Mouse (Mus musculus): ENCODE results near the gene Prrt2.

Gene Prrt2

DNA sequence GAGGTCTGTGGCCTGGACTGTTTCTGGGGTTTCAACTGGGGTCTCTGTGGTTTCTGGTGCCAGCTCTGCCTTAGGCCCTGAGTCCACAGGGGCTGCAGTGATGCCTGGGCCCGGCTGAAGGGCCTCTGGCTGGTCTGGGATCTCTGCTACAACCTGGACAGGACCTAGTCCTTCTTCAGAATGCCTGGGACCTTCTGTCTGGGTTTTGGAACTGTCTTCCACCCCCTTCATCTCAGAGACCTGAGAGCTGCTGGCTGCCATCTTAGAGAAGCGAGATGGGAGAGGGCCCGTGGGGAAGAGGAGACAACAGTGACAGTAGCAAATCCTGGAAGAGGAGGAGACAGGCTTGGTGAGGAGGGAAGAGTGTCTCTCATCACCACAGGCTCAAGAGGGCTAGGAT lies 980 bp downstream of the Prrt2 start:
- DNase-seq (ENCODE audit: low spot score in 2 of 2), result no peak

DNA sequence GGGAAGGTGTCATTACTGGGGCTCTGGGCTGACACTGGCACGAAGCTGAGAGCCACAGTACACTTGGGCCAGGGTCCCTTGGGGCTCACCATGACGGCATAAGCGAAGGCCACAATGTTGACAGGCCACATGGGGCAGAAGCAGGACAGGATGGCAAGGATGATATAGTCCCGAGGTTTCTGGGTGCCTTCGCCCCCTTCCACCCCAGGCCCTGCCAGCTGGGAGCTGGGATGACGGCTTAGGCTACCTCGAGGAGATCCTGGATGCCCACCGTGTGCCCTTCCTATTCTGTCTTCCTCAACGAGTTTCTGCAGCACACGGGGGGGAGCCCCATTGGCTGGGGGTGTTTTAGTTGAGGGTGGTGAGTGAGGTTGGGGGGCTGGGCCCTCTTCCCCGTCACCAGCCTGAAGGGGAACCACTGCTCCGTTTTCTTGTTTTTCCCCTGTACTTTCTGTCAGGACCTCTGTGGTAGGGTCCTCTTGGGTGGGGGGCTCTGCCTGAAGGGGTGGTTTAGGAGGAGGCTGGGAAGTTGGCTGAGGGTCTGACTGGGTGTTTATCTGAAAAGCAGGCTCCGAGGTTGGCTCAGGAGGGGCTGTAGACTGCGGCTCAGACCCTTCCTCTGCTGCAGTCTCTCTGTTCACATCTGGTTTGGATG lies 1.6 kb downstream of the Prrt2 start:
- DNase-seq (ENCODE audit: low spot score in 2 of 2), result no peak

DNA sequence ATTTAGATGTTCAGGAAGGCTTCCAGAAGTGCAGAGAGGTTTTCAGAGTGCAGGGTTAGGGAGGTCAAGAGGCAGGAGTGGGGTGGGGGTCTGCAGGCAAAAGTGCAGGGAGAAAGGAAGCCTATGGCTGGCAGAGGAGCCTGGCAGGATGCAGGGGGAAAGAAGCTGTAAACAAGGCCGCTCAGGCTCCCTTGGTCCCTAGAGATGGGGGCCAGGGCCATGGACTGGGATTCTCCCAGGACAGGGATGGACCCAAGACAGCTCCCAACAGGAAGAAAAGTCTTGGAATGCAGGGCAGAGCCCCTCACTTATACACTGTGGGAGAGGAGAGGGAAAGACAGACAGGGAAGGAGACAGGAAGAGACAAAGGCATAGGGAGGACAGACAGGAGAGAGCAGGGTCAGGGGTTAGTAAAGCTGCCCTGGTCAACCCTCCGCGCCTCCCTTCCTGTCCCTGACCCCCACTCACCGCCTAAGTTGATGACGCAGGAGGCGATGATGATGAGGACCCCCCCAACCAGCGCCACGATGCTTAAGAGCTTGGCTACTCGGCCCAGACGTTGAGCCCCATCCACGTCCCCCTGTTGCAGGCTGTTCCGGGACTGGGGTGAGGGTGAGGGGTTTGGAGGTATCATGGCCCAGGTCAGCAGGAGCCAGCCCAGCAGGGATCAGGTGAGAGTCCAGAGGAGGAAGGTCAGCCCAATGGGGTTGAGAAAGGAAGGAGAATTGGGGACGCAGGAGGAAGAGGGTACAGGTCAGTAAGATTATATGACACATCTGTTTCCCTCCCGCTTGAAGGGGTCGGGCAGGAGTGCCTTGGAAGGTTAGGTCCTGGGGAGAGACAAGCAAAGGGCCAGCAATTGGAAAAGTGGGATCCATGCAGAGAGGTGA lies 2.4 kb downstream of the Prrt2 start:
- no peak for DNase-seq (ENCODE audit: low spot score in 2 of 2)

DNA sequence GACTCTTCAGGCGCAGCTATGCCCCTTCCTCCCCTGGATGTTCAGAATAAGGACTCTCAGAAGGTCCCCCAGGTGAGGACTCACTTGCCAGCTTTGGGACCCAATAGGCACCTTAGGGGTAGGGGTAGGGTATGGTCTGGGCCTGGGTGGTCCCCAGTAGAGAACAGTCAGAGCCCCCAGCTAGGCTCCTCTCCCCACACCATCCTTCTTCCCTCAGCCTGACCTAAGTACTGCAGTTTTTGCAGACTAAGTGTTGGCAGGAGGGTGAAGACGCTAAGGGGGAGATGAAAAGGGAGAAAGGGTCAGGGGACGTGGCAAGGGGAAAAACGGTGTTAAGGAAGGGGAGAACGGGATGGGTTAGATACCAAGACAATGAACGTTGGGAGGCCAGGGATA lies 3.1 kb downstream of the Prrt2 start:
- DNase-seq (ENCODE audit: low spot score in 2 of 2), result no peak

DNA sequence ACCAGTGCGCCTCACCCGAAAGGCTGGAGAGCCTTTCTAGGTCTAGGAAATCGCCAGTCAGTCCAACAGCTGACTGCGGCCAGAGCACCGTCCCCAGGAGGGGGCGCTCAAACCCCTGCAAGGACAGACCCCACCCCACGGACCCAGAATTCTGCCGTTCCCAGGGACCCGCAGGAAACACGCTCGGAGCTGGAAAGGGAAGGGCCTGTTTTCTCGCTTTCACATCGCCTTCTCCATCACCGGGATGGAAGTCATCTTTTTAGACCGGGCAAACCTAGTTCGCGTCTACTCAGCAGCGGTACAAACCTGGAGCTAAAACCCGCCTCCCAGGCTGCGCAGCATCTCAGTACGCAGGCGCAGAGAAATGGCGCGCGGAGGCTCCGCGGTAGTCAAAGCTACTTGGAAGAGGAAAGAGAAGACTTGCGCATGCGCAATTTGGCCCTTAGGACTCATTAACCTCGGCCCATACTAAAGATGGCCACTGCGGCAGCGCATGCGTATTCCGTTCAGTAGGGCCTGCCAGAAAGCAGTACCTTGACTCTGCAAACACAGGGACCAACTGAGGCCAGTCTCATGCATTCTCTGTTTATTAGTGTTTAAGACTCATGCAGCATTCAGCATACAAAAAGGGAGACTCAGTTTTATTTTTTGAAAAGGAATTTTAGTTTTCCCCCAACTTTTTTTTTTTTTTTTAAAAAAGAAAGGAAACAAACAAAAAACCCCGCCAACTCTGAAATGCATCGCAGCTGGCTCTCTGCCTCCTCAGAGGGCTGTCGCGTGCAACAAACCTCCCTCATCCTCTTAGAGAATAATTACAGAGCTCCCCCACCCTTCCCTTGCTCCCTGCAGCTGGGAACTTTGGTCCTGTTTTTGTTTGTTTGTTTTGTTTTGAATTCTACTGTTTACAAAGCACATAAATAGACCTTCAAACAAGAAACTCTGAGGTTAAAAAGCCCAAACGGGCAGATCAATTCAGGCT lies 3.8 kb downstream of the Prrt2 start, which contains the start of gene Pagr1a:
Gene Pagr1a, minus strand, starts transcription at position 382 of the 979 bp plus-strand sequence.
- peak; percentile 92 to 96 for DNase-seq (ENCODE audit: low spot score in 2 of 2)

DNA sequence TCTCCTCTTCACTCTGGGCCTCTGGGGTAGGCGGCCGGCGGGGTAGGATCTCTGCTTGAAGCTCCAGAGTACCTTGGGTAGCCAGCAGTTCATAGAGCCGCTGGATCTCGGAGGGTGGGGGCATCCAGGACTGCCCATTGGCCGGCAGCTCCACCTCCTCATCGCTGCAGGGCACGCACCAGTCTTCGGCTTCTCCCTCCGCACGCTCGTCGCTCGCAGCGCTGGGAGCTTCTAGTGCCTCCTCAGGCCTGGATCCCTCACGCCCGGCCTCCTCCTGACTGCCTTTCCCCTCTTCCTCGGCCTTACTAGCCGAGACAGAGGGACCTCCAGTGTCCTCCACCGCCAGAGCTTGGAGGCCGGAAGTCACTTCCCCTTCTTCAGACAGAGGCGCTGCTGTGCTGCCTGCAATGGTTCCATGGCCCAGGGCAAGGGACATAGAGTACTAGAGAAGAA lies 4.5 kb downstream of the Prrt2 start:
- DNase-seq (ENCODE audit: low spot score in 2 of 2), result peak in 1 of 2 experiments; percentile 59

DNA sequence TGATC lies 4.7 kb downstream of the Prrt2 start, which contains the start of gene Pagr1b:
Gene Pagr1b, minus strand, starts transcription at position 4 of the 5 bp plus-strand sequence.
- no peak for DNase-seq (ENCODE audit: low spot score in 2 of 2)

DNA sequence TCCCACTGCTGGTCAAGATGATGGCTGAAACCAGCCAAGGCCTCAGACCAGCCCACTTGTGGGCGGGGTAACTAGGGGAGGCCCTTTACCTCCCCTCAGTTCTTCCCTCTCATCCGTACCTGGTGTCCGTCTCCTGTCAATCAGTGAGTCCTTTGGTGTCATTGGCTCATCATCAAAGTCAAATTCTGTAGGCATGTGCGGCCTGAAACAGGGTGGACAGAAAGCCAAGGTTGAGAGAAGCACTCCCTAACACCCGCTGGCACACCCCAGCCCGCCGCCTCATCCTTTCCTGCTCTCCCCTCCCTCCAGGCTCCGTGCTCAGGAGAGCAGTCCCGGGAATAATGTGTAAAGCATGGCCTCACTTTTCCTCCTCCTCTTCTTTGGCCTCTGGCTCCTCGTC lies 4.9 kb downstream of the Prrt2 start:
- no peak for DNase-seq (ENCODE audit: low spot score in 2 of 2)

DNA sequence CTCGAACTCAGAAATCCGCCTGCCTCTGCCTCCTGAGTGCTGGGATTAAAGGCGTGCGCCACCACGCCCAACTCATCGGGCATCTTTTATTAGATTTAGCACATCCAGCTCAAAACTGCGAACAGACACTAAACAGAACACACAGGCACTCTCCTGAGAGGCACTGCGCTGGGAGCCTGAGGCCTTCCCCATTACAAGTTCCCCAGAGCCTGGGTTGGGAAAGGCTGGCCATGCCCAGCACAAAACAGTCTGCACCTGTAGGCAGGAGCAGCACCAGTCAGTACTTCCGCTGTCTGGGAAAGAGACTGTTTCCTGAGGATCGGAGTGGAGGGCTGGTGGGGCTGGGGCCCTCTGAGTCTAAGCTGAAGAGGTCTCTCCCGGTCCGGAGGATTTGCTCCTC lies 6.0 kb downstream of the Prrt2 start:
- no peak for DNase-seq (ENCODE audit: low spot score in 2 of 2)

DNA sequence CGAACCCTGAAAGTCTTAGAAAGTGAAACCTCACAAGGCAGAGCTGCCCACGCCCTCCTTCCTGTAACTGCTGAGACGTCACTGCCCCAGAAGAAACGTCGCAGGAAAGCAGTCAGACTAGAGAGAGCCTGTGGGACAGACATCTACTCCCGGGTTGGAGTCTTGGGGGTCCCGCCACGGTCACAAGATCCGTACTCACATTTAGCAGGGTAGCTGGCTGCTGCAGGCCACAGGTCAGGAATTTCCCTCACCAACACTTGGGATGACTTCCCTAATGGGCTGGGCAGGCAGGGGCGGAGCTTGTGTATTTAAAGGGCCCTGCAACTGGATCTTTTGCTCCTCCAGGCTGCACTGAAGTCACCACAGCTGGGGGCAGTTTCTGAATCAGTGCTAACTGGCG lies 6.7 kb downstream of the Prrt2 start, which contains the start of gene Mvp:
Gene Mvp, minus strand, starts transcription at position 302 of the 400 bp plus-strand sequence.
- DNase-seq (ENCODE audit: low spot score in 2 of 2), result no peak

DNA sequence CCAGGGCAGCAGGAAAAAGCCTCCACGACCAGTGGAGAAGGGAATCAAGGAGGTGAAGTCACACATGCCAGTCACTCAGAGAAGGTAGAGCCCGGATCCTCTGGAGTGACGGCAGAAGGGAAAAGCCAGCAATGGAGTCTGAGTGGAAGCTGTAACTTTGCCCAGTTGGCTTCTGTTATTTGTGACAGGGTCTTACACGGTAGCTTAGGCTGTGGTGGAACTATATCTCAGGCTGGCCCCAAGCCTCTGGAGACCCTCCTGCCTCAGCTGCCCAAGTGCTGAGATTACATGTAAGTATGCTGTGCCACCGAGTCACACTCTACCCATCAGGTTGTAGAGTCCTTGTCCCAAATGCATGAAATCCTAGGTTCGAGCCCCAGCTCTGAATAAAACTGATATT lies 7.6 kb downstream of the Prrt2 start:
- no peak for DNase-seq (ENCODE audit: low spot score in 2 of 2)

DNA sequence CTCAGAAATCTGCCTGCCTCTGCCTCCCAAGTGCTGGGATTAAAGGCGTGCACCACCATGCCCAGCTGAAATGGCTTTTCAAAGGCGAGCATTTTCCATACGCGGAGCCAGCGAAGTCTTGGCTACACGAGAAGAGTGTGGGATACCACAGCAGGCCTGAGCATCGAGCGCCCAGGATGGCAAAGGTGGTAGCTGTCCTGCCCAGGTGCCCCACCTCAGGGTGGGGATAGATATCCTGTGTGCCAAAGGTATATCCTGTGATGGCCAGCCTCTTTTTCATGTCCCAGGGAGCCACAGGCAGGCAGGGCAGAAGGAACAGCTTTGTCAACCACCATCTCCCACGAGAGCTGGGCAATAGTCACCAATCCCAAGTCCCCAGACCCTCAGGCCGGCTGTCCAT lies 8.2 kb downstream of the Prrt2 start:
- DNase-seq (ENCODE audit: low spot score in 2 of 2), result no peak

DNA sequence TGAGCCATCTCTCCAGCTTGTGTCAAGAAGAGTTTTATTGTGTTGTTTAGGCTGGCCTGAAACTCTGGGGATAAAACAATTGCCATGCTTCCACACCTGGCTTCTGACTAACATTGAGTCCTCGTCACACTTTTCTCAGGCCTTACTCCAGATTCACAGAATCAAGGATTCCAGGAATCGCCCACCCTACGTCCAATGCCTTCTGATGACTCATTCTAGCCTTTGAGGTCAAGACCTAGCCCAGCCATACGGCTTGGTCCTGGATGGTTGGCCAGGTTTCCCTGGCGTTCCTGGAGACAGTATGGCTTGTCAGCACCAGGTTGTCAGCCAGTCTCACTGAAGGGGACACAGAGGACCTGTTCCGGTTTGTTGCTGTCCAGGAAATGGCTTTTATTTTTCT lies 8.6 kb downstream of the Prrt2 start:
- no peak for DNase-seq (ENCODE audit: low spot score in 2 of 2)

DNA sequence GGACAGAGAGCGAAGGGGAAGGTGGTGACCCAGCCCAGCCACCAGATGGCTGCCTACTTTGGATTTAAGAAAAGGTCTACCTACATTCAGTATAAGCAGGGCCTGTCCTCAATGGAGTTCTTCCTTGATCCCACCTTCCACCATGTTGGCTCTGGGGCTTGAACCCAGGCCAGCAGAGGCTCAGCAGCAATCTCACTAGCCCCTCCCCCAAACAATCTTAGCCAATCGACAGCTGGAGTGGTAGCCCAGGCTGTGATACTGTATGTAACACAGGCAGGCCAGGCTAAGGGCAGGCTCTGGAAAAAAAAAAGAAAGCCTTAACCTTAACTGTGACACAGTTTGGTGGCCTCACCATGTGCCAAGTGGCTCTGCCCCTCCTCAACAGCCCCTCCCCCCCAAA lies 9.3 kb downstream of the Prrt2 start:
- no peak for DNase-seq (ENCODE audit: low spot score in 2 of 2)

DNA sequence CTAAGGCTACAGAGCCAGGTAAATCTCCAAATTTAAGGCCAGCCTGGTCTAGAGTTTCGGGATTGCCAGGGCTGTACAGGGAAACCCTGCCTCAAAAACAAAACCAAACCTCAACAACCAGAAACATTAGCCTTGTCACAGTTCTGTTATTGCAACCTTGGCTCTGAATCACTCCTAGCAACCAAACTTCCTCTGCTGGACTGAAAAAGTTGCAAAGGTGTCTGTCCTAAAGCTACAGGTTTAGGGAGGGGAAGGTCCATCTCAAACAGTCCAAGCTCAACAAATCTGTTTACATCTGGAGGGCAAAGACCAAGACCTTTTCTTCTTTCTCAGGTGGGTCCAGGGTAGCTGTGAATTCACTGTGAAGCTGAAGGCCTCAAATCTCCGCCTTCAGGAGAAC lies 10.0 kb downstream of the Prrt2 start:
- DNase-seq (ENCODE audit: low spot score in 2 of 2), result no peak

DNA sequence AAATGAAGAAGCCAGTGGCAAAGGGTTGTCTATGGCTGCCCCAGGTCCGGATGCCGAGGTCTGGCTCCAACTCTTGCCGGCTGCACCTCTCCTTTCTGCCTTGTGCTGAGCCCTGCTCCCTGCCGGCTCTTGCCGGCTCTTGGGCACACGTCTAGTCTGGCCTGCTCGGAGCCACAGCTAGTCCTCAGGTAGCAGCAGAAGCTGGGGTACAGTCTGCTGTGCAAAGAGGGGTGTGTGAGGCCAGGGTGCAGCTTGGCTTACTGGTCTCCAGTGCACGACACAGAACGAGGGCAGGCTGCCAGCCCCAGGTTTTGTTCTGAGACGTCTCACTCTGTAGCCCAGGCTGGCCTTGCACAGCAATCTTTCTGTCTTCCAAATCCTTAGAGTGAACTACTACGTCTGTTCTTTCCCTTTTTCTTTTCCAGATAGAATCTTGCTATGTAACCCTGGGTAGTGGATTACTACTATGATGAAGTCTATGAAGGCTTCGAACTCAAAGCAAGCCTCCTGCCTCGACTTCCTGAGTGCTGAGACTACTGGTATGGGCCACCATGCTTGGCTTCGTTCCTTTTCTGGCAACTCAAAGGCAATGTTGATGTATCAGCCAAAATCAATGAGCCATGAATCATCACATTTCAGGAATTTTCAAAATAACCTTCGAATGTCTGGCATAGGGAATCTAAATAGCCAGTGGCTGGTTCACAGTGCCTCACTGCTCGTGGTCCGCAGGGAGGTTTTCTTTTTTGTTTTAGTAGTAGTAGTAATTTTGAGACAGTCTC lies 11.5 kb downstream of the Prrt2 start:
- DNase-seq (ENCODE audit: low spot score in 2 of 2), result no peak

DNA sequence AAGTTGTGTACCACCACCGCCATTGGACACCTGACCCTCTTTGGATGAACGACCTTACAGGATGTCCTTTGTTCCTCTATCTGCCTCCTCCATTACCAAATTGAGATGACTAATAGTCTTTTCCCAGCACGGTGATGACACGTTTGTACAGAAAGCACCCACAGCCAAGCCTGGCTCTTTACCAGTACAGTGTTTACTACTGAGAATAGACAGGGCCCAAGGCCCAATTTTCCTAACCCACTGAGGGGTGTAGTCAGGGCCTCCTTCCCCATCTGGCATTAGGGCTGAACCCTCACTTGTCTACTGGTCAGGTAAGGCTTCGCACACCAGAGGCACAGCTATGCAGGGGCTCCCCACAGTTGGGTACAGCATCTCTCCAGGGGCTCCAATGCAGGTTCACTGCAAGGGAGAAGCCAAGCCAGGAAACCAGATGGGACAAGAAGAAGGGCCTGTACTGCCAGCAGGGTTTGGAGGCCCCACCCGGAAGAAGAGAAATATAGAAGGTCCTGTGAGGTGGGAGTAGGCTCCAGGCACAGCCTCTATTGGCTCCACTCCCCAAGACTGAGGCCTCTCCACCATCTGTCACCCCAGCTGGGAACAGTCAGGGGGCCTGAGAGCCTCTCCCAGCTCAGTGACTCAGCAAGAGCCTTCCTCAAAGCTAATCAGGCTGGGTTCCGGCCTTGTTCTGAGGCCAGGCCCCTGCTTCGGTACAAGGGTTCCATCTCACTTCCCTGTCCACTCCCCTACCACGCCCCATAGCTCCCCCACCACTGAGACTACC lies 12.6 kb downstream of the Prrt2 start:
- DNase-seq (ENCODE audit: low spot score in 2 of 2), result peak in 1 of 2 experiments; percentile 61

DNA sequence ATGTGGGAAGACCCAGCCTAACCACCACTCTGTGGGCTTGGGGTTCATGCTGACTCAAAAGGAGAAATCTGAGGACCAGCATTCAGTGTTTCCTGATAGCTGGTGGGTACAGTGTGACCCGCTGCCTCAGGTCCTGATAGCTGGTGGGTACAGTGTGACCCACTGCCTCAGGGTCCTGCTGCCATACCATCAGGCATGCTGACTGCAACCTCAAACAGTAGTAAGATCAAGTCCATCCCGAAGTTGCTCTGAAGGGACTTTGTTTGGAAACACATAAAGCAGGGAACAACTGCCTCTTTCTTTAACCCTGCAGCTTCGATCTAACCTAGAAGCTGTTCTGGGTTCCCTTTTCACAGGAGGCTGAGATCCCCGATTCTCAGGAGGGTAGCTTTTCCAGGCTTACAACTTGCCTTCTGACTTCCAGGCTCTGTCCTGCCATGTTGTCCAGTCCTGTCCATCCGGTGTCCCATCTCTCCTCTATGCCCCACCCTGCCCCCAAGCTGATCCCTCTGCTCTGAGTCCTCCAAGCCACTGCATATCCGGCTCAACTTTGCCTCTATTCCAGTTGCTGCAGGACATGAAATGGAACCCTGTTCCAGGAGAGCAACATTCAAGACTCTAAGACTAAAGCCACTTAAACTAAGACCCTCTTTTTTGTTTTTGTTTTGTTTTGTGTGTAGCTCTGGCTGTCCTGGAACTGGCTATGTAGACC lies 13.5 kb downstream of the Prrt2 start:
- no peak for DNase-seq (ENCODE audit: low spot score in 2 of 2)

DNA sequence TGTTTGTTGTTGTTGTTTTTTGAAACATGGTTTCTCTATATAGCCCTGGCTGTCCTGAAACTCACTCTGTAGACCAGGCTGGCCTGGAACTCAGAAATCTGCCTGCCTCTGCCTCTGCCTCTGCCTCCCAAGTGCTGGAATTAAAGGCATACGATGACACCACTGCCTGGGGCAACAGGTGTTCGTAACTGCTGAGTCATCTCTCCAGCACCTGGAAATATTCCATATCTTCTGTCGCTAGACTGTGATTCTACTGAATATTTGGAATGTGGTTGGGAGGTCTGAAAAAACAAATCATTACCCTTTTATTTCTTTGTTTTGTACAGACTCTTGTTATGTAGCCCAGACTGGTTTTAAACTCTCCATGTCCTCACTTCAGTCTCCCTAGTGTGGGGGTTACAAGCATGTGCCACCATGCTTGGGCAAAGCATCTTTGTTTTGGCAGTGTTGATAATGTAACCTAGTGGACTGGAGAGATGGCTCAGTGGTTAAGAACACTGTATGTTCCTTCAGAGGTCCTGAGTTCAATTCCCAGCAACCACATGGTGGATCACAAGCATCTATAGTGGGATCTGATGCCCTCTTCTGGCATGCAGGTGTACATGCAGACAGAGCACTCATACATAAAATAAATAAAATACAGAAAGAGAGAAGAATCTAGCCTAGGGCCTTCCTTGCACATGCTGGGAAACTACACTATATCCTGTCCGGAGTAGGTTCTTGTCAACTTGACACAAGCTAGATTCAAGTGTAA lies 16.7 kb downstream of the Prrt2 start:
- DNase-seq (ENCODE audit: low spot score in 2 of 2), result no peak

DNA sequence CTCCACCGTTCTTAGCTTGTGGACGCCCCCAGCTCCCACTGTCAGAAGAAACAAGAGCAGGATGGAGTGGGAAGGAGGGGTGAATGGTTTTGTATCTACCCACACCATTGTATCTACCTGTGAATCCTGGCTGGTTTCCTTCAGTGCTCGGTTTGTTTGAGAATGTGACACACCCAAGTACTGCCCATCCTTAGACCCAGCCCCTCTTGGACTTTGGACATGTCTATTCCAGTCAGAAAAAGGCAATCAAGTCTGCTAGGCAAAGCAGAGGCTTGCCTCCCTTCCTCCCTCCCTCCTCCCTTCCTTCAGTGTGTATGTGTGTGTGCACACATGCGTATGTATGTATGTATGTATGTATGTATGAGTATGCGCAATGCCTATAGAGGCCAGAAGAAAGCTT lies 17.4 kb downstream of the Prrt2 start:
- no peak for DNase-seq (ENCODE audit: low spot score in 2 of 2)
